Mouse (Mus musculus) small intestine, adult 2 months (tissue): ENCODE data around the gene Lrrc8d. TPM values are rescaled to one million over a fixed set of nuclear protein-coding genes. Genes with fewer than 3 reads are reported as not detected.

ENCODE experiments used
- H3K27ac ChIP-seq: fragments of 200-500 bp; 2 replicates; pipeline ENCODE4 v1.5.1; 2012; ENCODE audit warnings: low read depth, low read length, control low read depth, inconsistent platforms; ENCODE audit not compliant: insufficient read depth
- H3K27me3 ChIP-seq: fragments of 200-500 bp; 2 replicates; pipeline ENCODE4 v1.6.1; 2012; ENCODE audit warnings: mild to moderate bottlenecking, moderate library complexity, low read length, inconsistent platforms; ENCODE audit not compliant: control insufficient read depth, insufficient read depth
- H3K36me3 ChIP-seq: fragments of 200-500 bp; 2 replicates; pipeline ENCODE4 v1.6.1; 2012; ENCODE audit warnings: mild to moderate bottlenecking, low read length, control low read depth, inconsistent platforms; ENCODE audit not compliant: control insufficient read depth, insufficient read depth
- H3K4me1 ChIP-seq: fragments of 200-500 bp; 2 replicates; pipeline ENCODE4 v1.6.1; 2012; ENCODE audit warnings: low read length, inconsistent platforms, mixed read lengths; ENCODE audit not compliant: control insufficient read depth, insufficient read depth, insufficient read length
- H3K4me3 ChIP-seq: fragments of 200-500 bp; 2 replicates; pipeline ENCODE4 v1.5.1; 2012; ENCODE audit warnings: low read depth, mild to moderate bottlenecking, control low read depth, inconsistent platforms, low read length, moderate library complexity
- CTCF ChIP-seq: fragments of 200-500 bp; IDR thresholded peaks from 2 replicates; pipeline ENCODE4 v1.5.1; 2012; ENCODE audit warnings: low read depth, mild to moderate bottlenecking, control low read depth, inconsistent platforms, low read length, moderate library complexity, mixed read lengths; ENCODE audit not compliant: insufficient replicate concordance, insufficient read length; ENCODE audit errors: extremely low read depth
- POLR2A ChIP-seq: fragments of 200-500 bp; IDR thresholded peaks from 2 replicates; pipeline ENCODE4 v1.6.1; 2012; ENCODE audit warnings: low read depth, mild to moderate bottlenecking, control low read depth, inconsistent platforms, low read length, moderate library complexity
- WGBS: fragments of 180-500 bp; shearing (Covaris S2); methylation state at CpG from one replicate; pipeline ENCODE4 v1.1.7; 2018; 5-methylcytosine and 5-hydroxymethylcytosine counted together
- polyA plus RNA-seq: library from polyadenylated mRNA; depleted of rRNA; stranded (reverse); fragments of >200 nt; gene quantifications from 2 replicates; pipeline ENCODE4 v1.2.3, GENCODE M21; 2012; rRNA removed

Gene Lrrc8d
- 10.4 and 16.6 TPM in 2 replicates for polyA plus RNA-seq

- TF ChIP-seq POLR2A (no peak), CTCF (no peak)
- peak within 1 kb of the TSS; percentile 97 for H3K4me3 ChIP-seq
- H3K36me3 ChIP-seq = no peaks in the 10 kb centered on the region
- no peaks in the 10 kb centered on the region for H3K27me3 ChIP-seq
- peaks cover 14% of the 10 kb centered on the region for H3K4me1 ChIP-seq
- 1% methylated on average over 58 of the region's 60 CpGs for WGBS
- H3K27ac ChIP-seq = peak within 1 kb of the TSS; percentile 97
These were observed at the start of gene Lrrc8d for GRCm38 (mm10) chr5:105699141-105700069. Gene Lrrc8d (plus strand): TSS chr5:105699969.

- H3K36me3 ChIP-seq = no peaks in the 10 kb centered on the region
- H3K27me3 ChIP-seq = no peaks in the 10 kb centered on the region
- H3K4me3 ChIP-seq = peak overlapping the region; percentile 47
- WGBS = 55% methylated on average over 8 of the region's 8 CpGs
- H3K27ac ChIP-seq = peak overlapping the region; percentile 55
- no peak for TF ChIP-seq POLR2A
- no peak for TF ChIP-seq CTCF
- H3K4me1 ChIP-seq = peaks cover 14% of the 10 kb centered on the region
These were observed 48.9 kb upstream of the Lrrc8d start for GRCm38 (mm10) chr5:105650728-105651479.

- peaks cover 14% of the 10 kb centered on the region for H3K4me1 ChIP-seq
- WGBS = 52% methylated on average over 11 of the region's 11 CpGs
These were observed 48.2 kb upstream of the Lrrc8d start for GRCm38 (mm10) chr5:105651561-105651991.

GRCm38 (mm10) chr5:105654237-105655063 lies 45.3 kb upstream of the Lrrc8d start:
- no peaks in the 10 kb centered on the region for H3K36me3 ChIP-seq
- H3K4me1 ChIP-seq = peaks cover 12% of the 10 kb centered on the region; the same call in 1 of the 2 replicates
- H3K27me3 ChIP-seq = no peaks in the 10 kb centered on the region
- H3K4me3 ChIP-seq = no peak overlapping the region
- TF ChIP-seq CTCF (peak; percentile 90; the same call in 1 of the 2 replicates), POLR2A (no peak)
- WGBS = 27% methylated on average over 15 of the region's 15 CpGs
- H3K27ac ChIP-seq = no peak overlapping the region

More at GRCm38 (mm10) chr5:105651561-105651991, 48.2 kb upstream of the Lrrc8d start:
- Histone ChIP-seq H3K36me3 (no peaks in the 10 kb centered on the region), H3K4me3 (peak overlapping the region; percentile 47), H3K27me3 (no peaks in the 10 kb centered on the region), H3K27ac (peak overlapping the region; percentile 55)
- TF ChIP-seq CTCF = no peak
- no peak for TF ChIP-seq POLR2A

GRCm38 (mm10) chr5:105655100-105655734 lies 44.6 kb upstream of the Lrrc8d start:
- peaks cover 11% of the 10 kb centered on the region; the same call in 1 of the 2 replicates for H3K4me1 ChIP-seq
- H3K27me3 ChIP-seq = no peaks in the 10 kb centered on the region
- no peak overlapping the region for H3K4me3 ChIP-seq
- 75% methylated on average over 12 of the region's 12 CpGs for WGBS
- no peaks in the 10 kb centered on the region for H3K36me3 ChIP-seq
- TF ChIP-seq POLR2A = no peak
- TF ChIP-seq CTCF = no peak
- H3K27ac ChIP-seq = no peak overlapping the region

GRCm38 (mm10) chr5:105661894-105662293 lies 37.9 kb upstream of the Lrrc8d start:
- WGBS = 79% methylated on average over 5 of the region's 5 CpGs
- Histone ChIP-seq H3K4me1 (peaks cover 3% of the 10 kb centered on the region; the same call in 1 of the 2 replicates), H3K36me3 (no peaks in the 10 kb centered on the region), H3K27ac (no peak overlapping the region), H3K27me3 (no peaks in the 10 kb centered on the region), H3K4me3 (no peak overlapping the region)
- TF ChIP-seq POLR2A = no peak
- TF ChIP-seq CTCF = no peak
